Mouse (Mus musculus): ENCODE measurements around the gene Agbl4.

- TF ChIP-seq CTCF (IDR thresholded peaks at IDR 0.05; ENCODE audit: control insufficient read depth, insufficient read depth, insufficient replicate concordance, low read depth, low read length) (no peak), POLR2A (IDR thresholded peaks at IDR 0.05; ENCODE audit: control insufficient read depth, low read depth, low read length) (no peak)
Observed at GRCm38 (mm10) chr4:111215191-111215762, 817.8 kb downstream of the Agbl4 start.

Data from testis, adult 2 months (tissue).